Mouse (Mus musculus): ENCODE measurements around the gene Gm10100.

- TF ChIP-seq CTCF (IDR thresholded peaks at IDR 0.05; ENCODE audit: low read depth, low read length) (no peak), TAL1 (conservative IDR thresholded peaks at IDR 0.05; ENCODE audit: low read depth, low read length) (no peak), GATA1 (IDR thresholded peaks at IDR 0.05; ENCODE audit: borderline replicate concordance, low read length) (no peak), POLR2AphosphoS5 (IDR thresholded peaks at IDR 0.05; ENCODE audit: insufficient replicate concordance, low read depth, low read length) (no peak), GATA2 (IDR thresholded peaks at IDR 0.05; ENCODE audit: borderline replicate concordance, low read depth, low read length) (no peak)
These were observed 20.0 kb upstream of the Gm10100 start, which contains the start of gene Gm10272 for GRCm38 (mm10) chr10:77706326-77706725.

Data from G1E (cell line).